Mouse (Mus musculus): ENCODE measurements at regions not wholly inside any gene's neighbourhood (a gene's known extent, or its start where the extent isn't known, plus 50 kb on each side); places are given as distances from the start of the nearest gene placed in this dataset.
"Not testable (repeated sequence)": the region's sequence is repeated elsewhere in the genome, so short reads cannot be mapped to it uniquely, and the experiment has no call there.

- Histone ChIP-seq H3K4me3 (no peak overlapping the region), H3K27ac (no peak overlapping the region), H3K4me1 (no peaks in the 10 kb centered on the region), H3K4me2 (replicated peaks) (no peak overlapping the region), H3K36me3 (no peaks in the 10 kb centered on the region), H3K9me3 (no peaks in the 10 kb centered on the region), H3K9ac (no peak overlapping the region), H3K27me3 (no peaks in the 10 kb centered on the region)
- no peak for ATAC-seq (ENCODE audit: insufficient number of reproducible peaks, insufficient read depth, low FRiP score, low TSS enrichment)
- 51% methylated on average over 10 of the region's 10 CpGs for WGBS
These were observed 624.8 kb upstream of the BB014433 start for GRCm38 (mm10) chr8:15670722-15671121.

GRCm38 (mm10) chr8:15670298-15670697 lies 624.4 kb upstream of the BB014433 start:
- no peak overlapping the region for H3K9ac ChIP-seq
- H3K4me1 ChIP-seq = no peaks in the 10 kb centered on the region
- H3K9me3 ChIP-seq = no peaks in the 10 kb centered on the region
- H3K4me3 ChIP-seq = no peak overlapping the region
- H3K4me2 ChIP-seq (replicated peaks) = no peak overlapping the region
- no peaks in the 10 kb centered on the region for H3K36me3 ChIP-seq
- no peak overlapping the region for H3K27ac ChIP-seq
- no peaks in the 10 kb centered on the region for H3K27me3 ChIP-seq
- no peak for ATAC-seq (ENCODE audit: insufficient number of reproducible peaks, insufficient read depth, low FRiP score, low TSS enrichment)
- 83% methylated on average over 5 of the region's 5 CpGs for WGBS

- no peak for ATAC-seq (ENCODE audit: insufficient number of reproducible peaks, insufficient read depth, low FRiP score, low TSS enrichment)
- no peaks in the 10 kb centered on the region for H3K36me3 ChIP-seq
These were observed 623.6 kb upstream of the BB014433 start for GRCm38 (mm10) chr8:15669515-15669914.

GRCm38 (mm10) chr8:15660602-15661001 lies 614.7 kb upstream of the BB014433 start:
- Histone ChIP-seq H3K9ac (no peak overlapping the region), H3K9me3 (no peaks in the 10 kb centered on the region), H3K27me3 (no peaks in the 10 kb centered on the region), H3K4me2 (replicated peaks) (no peak overlapping the region), H3K27ac (no peak overlapping the region), H3K4me3 (no peak overlapping the region), H3K36me3 (no peaks in the 10 kb centered on the region), H3K4me1 (no peaks in the 10 kb centered on the region)
- WGBS = 38% methylated on average over 1 of the region's 1 CpGs
- no peak for ATAC-seq (ENCODE audit: insufficient number of reproducible peaks, insufficient read depth, low FRiP score, low TSS enrichment)

More at GRCm38 (mm10) chr8:15669515-15669914, 623.6 kb upstream of the BB014433 start:
- Histone ChIP-seq H3K27me3 (no peaks in the 10 kb centered on the region), H3K4me2 (replicated peaks) (no peak overlapping the region), H3K9ac (no peak overlapping the region), H3K4me3 (no peak overlapping the region), H3K9me3 (no peaks in the 10 kb centered on the region), H3K27ac (no peak overlapping the region), H3K4me1 (no peaks in the 10 kb centered on the region)
- WGBS = 52% methylated on average over 3 of the region's 3 CpGs

GRCm38 (mm10) chr8:15634769-15635366 lies 589.0 kb upstream of the BB014433 start:
- Histone ChIP-seq H3K9ac (no peak overlapping the region), H3K9me3 (no peaks in the 10 kb centered on the region; the same call in 1 of the 2 replicates), H3K4me1 (no peaks in the 10 kb centered on the region), H3K27me3 (no peaks in the 10 kb centered on the region), H3K36me3 (no peaks in the 10 kb centered on the region), H3K4me3 (no peak overlapping the region), H3K27ac (no peak overlapping the region), H3K4me2 (replicated peaks) (no peak overlapping the region)
- 74% methylated on average over 4 of the region's 4 CpGs for WGBS
- no peak for ATAC-seq (ENCODE audit: insufficient number of reproducible peaks, insufficient read depth, low FRiP score, low TSS enrichment)

GRCm38 (mm10) chr8:15628584-15628983 lies 582.7 kb upstream of the BB014433 start:
- Histone ChIP-seq H3K4me3 (no peak overlapping the region), H3K27me3 (no peaks in the 10 kb centered on the region), H3K4me2 (replicated peaks) (no peak overlapping the region), H3K27ac (no peak overlapping the region), H3K4me1 (no peaks in the 10 kb centered on the region), H3K9me3 (no peaks in the 10 kb centered on the region), H3K36me3 (no peaks in the 10 kb centered on the region), H3K9ac (no peak overlapping the region)
- no peak for ATAC-seq (ENCODE audit: insufficient number of reproducible peaks, insufficient read depth, low FRiP score, low TSS enrichment)
- 81% methylated on average over 2 of the region's 2 CpGs for WGBS

GRCm38 (mm10) chr8:15623602-15624392 lies 577.9 kb upstream of the BB014433 start:
- ATAC-seq (ENCODE audit: insufficient number of reproducible peaks, insufficient read depth, low FRiP score, low TSS enrichment); H3K27ac ChIP-seq; H3K27me3 ChIP-seq; H3K9me3 ChIP-seq; H3K4me3 ChIP-seq; H3K4me1 ChIP-seq; H3K36me3 ChIP-seq; H3K4me2 ChIP-seq (replicated peaks); H3K9ac ChIP-seq: not testable (repeated sequence)
- 89% methylated on average over 31 of the region's 31 CpGs for WGBS

- Histone ChIP-seq H3K27me3 (no peaks in the 10 kb centered on the region), H3K9me3 (no peaks in the 10 kb centered on the region), H3K4me1 (no peaks in the 10 kb centered on the region), H3K27ac (no peak overlapping the region), H3K36me3 (no peaks in the 10 kb centered on the region), H3K4me2 (replicated peaks) (no peak overlapping the region), H3K4me3 (no peak overlapping the region), H3K9ac (no peak overlapping the region)
- 56% methylated on average over 8 of the region's 8 CpGs for WGBS
- ATAC-seq (ENCODE audit: insufficient number of reproducible peaks, insufficient read depth, low FRiP score, low TSS enrichment) = no peak
These were observed 564.3 kb upstream of the BB014433 start for GRCm38 (mm10) chr8:15610217-15610616.

GRCm38 (mm10) chr8:15607598-15608215 lies 561.8 kb upstream of the BB014433 start:
- H3K27me3 ChIP-seq = no peaks in the 10 kb centered on the region

GRCm38 (mm10) chr8:15601531-15601930 lies 555.7 kb upstream of the BB014433 start:
- Histone ChIP-seq H3K27ac (no peak overlapping the region), H3K4me2 (replicated peaks) (no peak overlapping the region), H3K4me1 (no peaks in the 10 kb centered on the region), H3K9ac (no peak overlapping the region), H3K9me3 (no peaks in the 10 kb centered on the region), H3K36me3 (no peaks in the 10 kb centered on the region), H3K27me3 (no peaks in the 10 kb centered on the region), H3K4me3 (no peak overlapping the region)
- ATAC-seq (ENCODE audit: insufficient number of reproducible peaks, insufficient read depth, low FRiP score, low TSS enrichment) = no peak
- WGBS = 76% methylated on average over 4 of the region's 4 CpGs

More at GRCm38 (mm10) chr8:15607598-15608215, 561.8 kb upstream of the BB014433 start:
- Histone ChIP-seq H3K9me3 (no peaks in the 10 kb centered on the region), H3K27ac (no peak overlapping the region), H3K9ac (no peak overlapping the region), H3K4me2 (replicated peaks) (no peak overlapping the region), H3K4me3 (no peak overlapping the region), H3K4me1 (no peaks in the 10 kb centered on the region), H3K36me3 (no peaks in the 10 kb centered on the region)
- ATAC-seq (ENCODE audit: insufficient number of reproducible peaks, insufficient read depth, low FRiP score, low TSS enrichment) = no peak
- 45% methylated on average over 7 of the region's 7 CpGs for WGBS

GRCm38 (mm10) chr8:15593106-15593505 lies 547.2 kb upstream of the BB014433 start:
- H3K9ac ChIP-seq = no peak overlapping the region
- H3K36me3 ChIP-seq = no peaks in the 10 kb centered on the region
- no peak overlapping the region for H3K27ac ChIP-seq
- ATAC-seq (ENCODE audit: insufficient number of reproducible peaks, insufficient read depth, low FRiP score, low TSS enrichment) = no peak
- no peaks in the 10 kb centered on the region for H3K27me3 ChIP-seq
- H3K4me1 ChIP-seq = no peaks in the 10 kb centered on the region
- H3K4me2 ChIP-seq (replicated peaks) = no peak overlapping the region
- H3K4me3 ChIP-seq = no peak overlapping the region
- no peaks in the 10 kb centered on the region for H3K9me3 ChIP-seq
- WGBS = 88% methylated on average over 6 of the region's 6 CpGs

- no peaks in the 10 kb centered on the region for H3K9me3 ChIP-seq
- no peak overlapping the region for H3K4me2 ChIP-seq (replicated peaks)
- 48% methylated on average over 5 of the region's 5 CpGs for WGBS
- H3K36me3 ChIP-seq = no peaks in the 10 kb centered on the region
- no peaks in the 10 kb centered on the region for H3K27me3 ChIP-seq
- no peak overlapping the region for H3K27ac ChIP-seq
- H3K4me1 ChIP-seq = no peaks in the 10 kb centered on the region
- no peak overlapping the region for H3K9ac ChIP-seq
- H3K4me3 ChIP-seq = no peak overlapping the region
- no peak for ATAC-seq (ENCODE audit: insufficient number of reproducible peaks, insufficient read depth, low FRiP score, low TSS enrichment)
These were observed 537.9 kb upstream of the BB014433 start for GRCm38 (mm10) chr8:15583782-15584181.
